Mouse (Mus musculus) cerebellum, adult 2 months (tissue): Measurements from ENCODE around the gene Grb14.

Experiments
- CTCF ChIP-seq: fragments of 200-500 bp; IDR thresholded peaks from 2 replicates; pipeline ENCODE4 v1.5.1; 2011; ENCODE audit warnings: low read depth, mild to moderate bottlenecking, control low read depth, low read length, moderate library complexity, borderline replicate concordance; ENCODE audit not compliant: insufficient read depth
- POLR2A ChIP-seq: fragments of 200-500 bp; IDR thresholded peaks from 2 replicates; pipeline ENCODE4 v1.6.1; 2011; ENCODE audit warnings: low read length, control low read depth, borderline replicate concordance; ENCODE audit not compliant: insufficient read depth

DNA sequence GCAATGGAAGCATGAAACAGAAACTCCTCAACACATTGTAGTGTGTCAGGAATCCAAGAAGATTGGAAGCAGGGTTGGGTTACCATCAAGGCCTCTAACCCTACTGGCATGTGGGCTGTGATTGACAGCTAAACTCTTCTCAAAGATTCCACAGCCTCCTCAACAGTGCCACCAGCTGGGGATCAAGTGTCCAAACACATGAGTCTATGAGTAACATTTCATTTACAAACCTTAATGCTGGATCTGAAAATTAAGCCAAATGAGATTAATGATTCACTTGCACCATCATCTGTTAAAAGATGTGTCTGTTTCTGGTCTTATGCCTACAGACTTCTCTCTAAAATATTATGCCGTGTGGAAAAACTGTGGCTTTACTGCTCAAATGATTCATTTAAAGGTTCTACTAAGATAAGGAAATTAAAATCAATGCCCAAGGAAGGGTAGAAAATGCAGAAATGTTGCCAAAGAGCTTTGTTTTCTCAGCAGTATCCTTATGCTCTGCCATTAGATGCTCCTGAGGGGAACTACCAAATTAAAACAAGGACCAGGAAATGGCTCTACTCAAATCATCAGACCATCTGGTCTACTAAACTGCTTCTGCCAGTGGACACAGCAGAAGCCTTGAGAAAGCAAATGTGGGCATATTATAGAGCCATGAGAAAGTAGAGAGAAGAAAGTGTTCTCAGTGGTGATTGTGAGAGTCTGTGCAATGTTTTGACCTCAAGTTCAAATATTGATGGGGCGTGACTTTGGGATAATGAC lies 35.2 kb downstream of the Grb14 start:
- TF ChIP-seq POLR2A (no peak), CTCF (no peak; the same call in 1 of the 2 replicates)
